Mouse (Mus musculus) small intestine, adult 2 months (tissue): ENCODE results near the gene Olfr1061. TPM values are rescaled to one million over a fixed set of nuclear protein-coding genes. Genes with fewer than 3 reads are reported as not detected.
"Not testable (repeated sequence)": the region's sequence is repeated elsewhere in the genome, so short reads cannot be mapped to it uniquely, and the experiment has no call there.

Experiments used
- H3K27ac ChIP-seq: fragments of 200-500 bp; 2 replicates; pipeline ENCODE4 v1.5.1; 2012; ENCODE audit warnings: low read depth, low read length, control low read depth, inconsistent platforms; ENCODE audit not compliant: insufficient read depth
- H3K27me3 ChIP-seq: fragments of 200-500 bp; 2 replicates; pipeline ENCODE4 v1.6.1; 2012; ENCODE audit warnings: mild to moderate bottlenecking, moderate library complexity, low read length, inconsistent platforms; ENCODE audit not compliant: control insufficient read depth, insufficient read depth
- H3K36me3 ChIP-seq: fragments of 200-500 bp; 2 replicates; pipeline ENCODE4 v1.6.1; 2012; ENCODE audit warnings: mild to moderate bottlenecking, low read length, control low read depth, inconsistent platforms; ENCODE audit not compliant: control insufficient read depth, insufficient read depth
- H3K4me1 ChIP-seq: fragments of 200-500 bp; 2 replicates; pipeline ENCODE4 v1.6.1; 2012; ENCODE audit warnings: low read length, inconsistent platforms, mixed read lengths; ENCODE audit not compliant: control insufficient read depth, insufficient read depth, insufficient read length
- H3K4me3 ChIP-seq: fragments of 200-500 bp; 2 replicates; pipeline ENCODE4 v1.5.1; 2012; ENCODE audit warnings: low read depth, mild to moderate bottlenecking, control low read depth, inconsistent platforms, low read length, moderate library complexity
- CTCF ChIP-seq: fragments of 200-500 bp; IDR thresholded peaks from 2 replicates; pipeline ENCODE4 v1.5.1; 2012; ENCODE audit warnings: low read depth, mild to moderate bottlenecking, control low read depth, inconsistent platforms, low read length, moderate library complexity, mixed read lengths; ENCODE audit not compliant: insufficient replicate concordance, insufficient read length; ENCODE audit errors: extremely low read depth
- POLR2A ChIP-seq: fragments of 200-500 bp; IDR thresholded peaks from 2 replicates; pipeline ENCODE4 v1.6.1; 2012; ENCODE audit warnings: low read depth, mild to moderate bottlenecking, control low read depth, inconsistent platforms, low read length, moderate library complexity
- WGBS: fragments of 180-500 bp; shearing (Covaris S2); methylation state at CpG from one replicate; pipeline ENCODE4 v1.1.7; 2018; 5-methylcytosine and 5-hydroxymethylcytosine counted together
- polyA plus RNA-seq: library from polyadenylated mRNA; depleted of rRNA; stranded (reverse); fragments of >200 nt; gene quantifications from 2 replicates; pipeline ENCODE4 v1.2.3, GENCODE M21; 2012; rRNA removed

Gene Olfr1061
- polyA plus RNA-seq, result not detected in 2 replicates

DNA sequence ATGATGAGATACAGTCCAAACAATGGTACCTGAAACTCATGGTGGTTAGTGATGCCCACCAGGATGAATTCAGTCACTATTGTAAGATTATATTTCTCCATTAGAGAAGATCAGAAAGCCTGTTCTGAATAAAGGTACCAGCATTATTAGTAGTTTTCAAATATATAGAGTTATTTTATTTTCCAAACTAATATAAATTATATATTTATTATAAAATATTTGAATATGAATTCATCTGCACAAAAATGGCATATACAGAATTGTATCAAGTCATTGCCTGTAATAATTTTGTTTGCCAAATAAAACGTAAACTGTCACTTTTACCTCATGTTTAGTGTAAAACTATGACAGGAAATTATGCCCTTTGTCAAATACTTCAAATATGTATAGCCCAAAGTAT, at the start of gene Olfr1061:
Olfr1061 (minus strand) TSS at position 101 of the 400 bp plus-strand sequence.
- no peaks in the 10 kb centered on the region for H3K27me3 ChIP-seq
- no peaks in the 10 kb centered on the region for H3K36me3 ChIP-seq
- no peak within 1 kb of the TSS for H3K27ac ChIP-seq
- H3K4me3 ChIP-seq, result no peak within 1 kb of the TSS
- WGBS, result 74% methylated on average over 1 of the region's 1 CpGs
- TF ChIP-seq CTCF, result no peak
- TF ChIP-seq POLR2A, result no peak
- H3K4me1 ChIP-seq, result no peaks in the 10 kb centered on the region

DNA sequence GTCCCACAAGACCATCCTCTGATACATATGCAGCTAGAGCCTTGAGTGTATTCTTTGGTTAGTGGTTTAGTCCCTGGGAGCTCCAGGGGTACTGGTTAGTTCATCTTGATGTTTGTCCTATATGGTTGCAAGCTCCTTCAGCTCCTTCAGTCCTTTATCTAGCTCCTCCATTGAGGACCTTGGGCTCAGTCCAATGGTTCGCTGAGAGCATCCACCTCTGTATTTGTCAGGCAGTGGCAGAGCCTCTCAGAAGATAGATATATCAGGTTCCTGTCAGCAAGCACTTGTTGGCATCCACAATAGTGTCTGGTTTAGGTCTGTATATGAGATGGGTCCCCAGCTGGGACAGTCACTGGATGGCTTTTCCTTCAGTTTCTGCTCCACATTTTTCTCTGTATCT, 46.6 kb upstream of the Olfr1061 start:
- 61% methylated on average over 1 of the region's 1 CpGs for WGBS
- H3K36me3 ChIP-seq, result no peaks in the 10 kb centered on the region
- H3K4me3 ChIP-seq, result no peak overlapping the region
- no peak overlapping the region for H3K27ac ChIP-seq
- TF ChIP-seq CTCF (no peak), POLR2A (no peak)
- no peaks in the 10 kb centered on the region for H3K27me3 ChIP-seq
- H3K4me1 ChIP-seq, result no peaks in the 10 kb centered on the region

DNA sequence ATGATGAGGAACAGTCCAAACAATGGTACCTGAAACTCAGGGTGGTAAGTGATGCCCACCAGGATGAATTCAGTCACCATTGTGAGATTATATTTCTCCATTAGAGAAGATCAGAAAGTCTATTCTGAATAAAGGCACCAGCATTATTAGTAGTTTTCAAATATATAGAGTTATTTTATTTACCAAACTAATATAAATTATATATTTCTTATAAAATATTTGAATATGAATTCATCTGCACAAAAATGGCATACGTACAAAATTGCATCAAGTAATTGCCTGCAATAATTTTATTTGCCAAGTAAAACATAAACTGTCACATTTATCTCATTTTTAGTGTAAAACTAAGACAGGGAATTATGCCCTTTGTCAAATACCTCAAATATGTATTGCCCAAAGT, 42.3 kb upstream of the Olfr1061 start, which contains the start of gene Olfr1066:
Olfr1066 (minus strand) TSS at position 101 of the 400 bp plus-strand sequence.
- no peaks in the 10 kb centered on the region for H3K4me1 ChIP-seq
- WGBS, result 86% methylated on average over 1 of the region's 1 CpGs
- TF ChIP-seq CTCF, result no peak
- no peak for TF ChIP-seq POLR2A
- H3K27me3 ChIP-seq, result no peaks in the 10 kb centered on the region
- H3K36me3 ChIP-seq, result no peaks in the 10 kb centered on the region
- H3K27ac ChIP-seq, result no peak within 1 kb of the TSS
- no peak within 1 kb of the TSS for H3K4me3 ChIP-seq

DNA sequence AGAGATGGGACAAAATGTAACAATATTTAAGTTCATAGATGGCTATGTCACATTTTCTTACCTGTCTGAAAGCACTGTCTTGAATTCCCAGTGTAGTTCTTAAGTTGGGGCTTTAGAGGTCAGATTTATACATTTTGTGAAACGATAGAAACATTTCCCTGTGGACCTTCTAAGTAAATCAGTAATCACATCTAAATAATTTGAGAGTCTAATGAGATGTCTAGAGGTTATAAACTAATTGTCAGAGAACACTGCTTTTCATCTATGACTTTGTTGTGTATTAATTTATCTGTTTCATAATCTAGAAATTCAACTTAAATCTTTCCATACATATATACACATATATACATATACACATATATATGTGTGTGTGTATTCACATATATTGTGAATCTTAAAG, 36.6 kb upstream of the Olfr1061 start, which contains the start of gene Olfr1065:
Olfr1065 (minus strand) TSS at position 101 of the 400 bp plus-strand sequence.
- H3K36me3 ChIP-seq, H3K4me1 ChIP-seq, H3K27ac ChIP-seq, H3K4me3 ChIP-seq, H3K27me3 ChIP-seq: not testable (repeated sequence)
- WGBS, result 75% methylated on average over 1 of the region's 1 CpGs

DNA sequence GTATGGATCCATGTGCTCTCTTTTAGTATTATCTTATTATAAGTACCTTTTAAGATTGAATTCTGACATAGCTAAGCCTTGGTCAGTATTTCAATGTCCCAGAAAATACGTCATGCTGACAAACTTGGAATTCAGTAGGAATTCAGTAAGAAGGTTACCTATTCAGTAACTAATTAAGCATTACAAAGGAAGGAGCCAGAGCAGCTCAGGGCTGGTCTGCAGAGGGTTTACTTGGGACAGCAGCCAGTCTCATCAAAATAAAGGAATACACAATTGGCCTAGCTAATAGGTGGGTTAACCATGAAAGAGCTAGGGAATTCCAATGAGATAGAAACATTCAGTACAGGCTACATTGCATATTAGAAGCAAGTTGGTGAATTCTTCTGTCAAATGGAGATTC, 28.3 kb upstream of the Olfr1061 start:
- H3K36me3 ChIP-seq, H3K4me3 ChIP-seq, H3K27me3 ChIP-seq, H3K27ac ChIP-seq, H3K4me1 ChIP-seq: not testable (repeated sequence)
- WGBS, result 65% methylated on average over 1 of the region's 1 CpGs

DNA sequence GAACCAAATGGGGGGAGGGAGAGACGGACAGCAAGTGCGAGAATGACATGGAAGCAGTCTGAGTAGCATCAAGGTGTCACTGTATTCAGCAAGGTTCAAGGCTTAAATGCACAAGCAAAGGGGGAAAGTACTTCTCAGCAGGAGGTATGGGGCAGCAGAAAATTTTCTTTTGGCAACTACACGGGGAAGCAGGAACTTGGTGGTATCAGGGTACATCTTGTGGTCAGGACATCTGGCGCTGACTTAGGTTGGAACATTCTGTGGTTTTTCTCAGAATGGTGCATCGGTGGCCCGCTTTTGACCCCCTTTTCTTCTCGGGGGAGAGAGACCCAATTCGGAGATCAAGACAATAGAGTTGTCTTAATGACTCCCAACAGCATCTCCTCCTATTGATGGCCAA, 14.7 kb upstream of the Olfr1061 start:
- not testable (repeated sequence) for H3K4me1 ChIP-seq, H3K36me3 ChIP-seq, H3K27me3 ChIP-seq, H3K27ac ChIP-seq, H3K4me3 ChIP-seq
- WGBS, result 85% methylated on average over 8 of the region's 8 CpGs

DNA sequence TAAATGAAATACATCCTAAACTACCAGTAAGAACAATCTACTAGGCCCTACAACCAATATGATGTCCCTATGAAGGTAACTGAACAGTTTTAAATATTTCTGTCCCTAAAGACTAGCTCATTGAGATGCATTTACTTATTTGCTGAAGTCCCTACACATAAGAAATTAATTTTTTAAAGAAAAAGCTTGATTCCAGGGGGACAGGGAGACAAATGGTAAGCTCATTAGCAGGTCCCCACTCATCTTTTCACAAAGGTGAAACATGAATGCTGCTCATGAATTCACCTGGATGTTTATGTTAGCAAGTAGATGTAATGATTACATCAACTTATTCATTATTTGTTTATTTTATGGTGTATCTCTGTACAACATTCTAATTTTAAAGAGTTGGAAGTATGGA, 12.8 kb upstream of the Olfr1061 start, which contains the start of gene Olfr1062:
Olfr1062 (minus strand) TSS at position 101 of the 400 bp plus-strand sequence.
- not testable (repeated sequence) for H3K4me3 ChIP-seq, H3K36me3 ChIP-seq, H3K27me3 ChIP-seq, H3K27ac ChIP-seq, H3K4me1 ChIP-seq

DNA sequence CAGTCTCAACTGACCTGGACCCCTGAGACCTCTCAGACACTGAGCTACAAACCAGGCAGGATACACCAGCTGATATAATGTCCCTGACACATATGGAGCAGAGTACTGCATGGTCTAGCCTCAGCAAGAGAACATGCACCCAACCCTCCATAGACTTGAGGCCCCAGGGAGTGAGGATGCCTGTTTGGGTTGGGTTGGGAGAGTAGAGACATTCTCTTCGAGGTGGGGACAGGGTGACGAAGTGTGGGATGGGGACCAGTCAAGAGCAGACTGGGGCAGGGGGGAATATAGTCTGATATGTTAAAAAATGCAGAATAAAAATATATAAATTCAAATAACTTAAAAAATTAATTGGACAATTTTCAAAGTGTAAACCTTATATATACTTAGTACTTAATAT, 18.7 kb downstream of the Olfr1061 start:
- no peaks in the 10 kb centered on the region for H3K27me3 ChIP-seq
- 67% methylated on average over 2 of the region's 2 CpGs for WGBS

DNA sequence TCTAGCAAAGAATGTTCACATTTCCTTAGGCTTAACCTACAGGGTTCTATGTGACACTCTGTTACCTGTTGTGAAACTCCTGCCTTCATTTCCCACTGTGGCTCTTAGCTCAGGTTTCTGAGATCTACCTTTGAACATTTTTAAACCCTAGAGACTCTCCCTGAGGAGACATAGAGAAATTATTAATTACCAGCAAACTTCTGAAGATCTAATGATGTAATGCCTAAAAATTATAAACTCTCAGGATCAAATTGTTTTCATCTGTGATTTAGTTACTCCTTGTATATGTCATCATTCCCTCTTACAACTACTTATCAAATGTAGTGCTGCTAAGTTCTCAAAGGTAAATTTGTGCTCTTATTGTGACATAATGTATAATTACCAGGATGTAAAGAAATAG, 25.4 kb downstream of the Olfr1061 start, which contains the start of gene Olfr1058:
Olfr1058 (minus strand) TSS at position 101 of the 400 bp plus-strand sequence.
- H3K36me3 ChIP-seq, H3K4me1 ChIP-seq, H3K27me3 ChIP-seq, H3K27ac ChIP-seq, H3K4me3 ChIP-seq: not testable (repeated sequence)

More for the DNA sequence above, 18.7 kb downstream of the Olfr1061 start:
- TF ChIP-seq POLR2A, result no peak
- no peak for TF ChIP-seq CTCF
- Histone ChIP-seq H3K36me3 (no peaks in the 10 kb centered on the region), H3K4me3 (no peak overlapping the region), H3K27ac (no peak overlapping the region), H3K4me1 (no peaks in the 10 kb centered on the region)
